Mouse (Mus musculus) layer of hippocampus, adult 2 months (tissue): Measurements from ENCODE around the gene Vav2. TPM values are rescaled to one million over a fixed set of nuclear protein-coding genes. Genes with fewer than 3 reads are reported as not detected.

Source experiments
- DNase-seq, 2 experiments: peaks; one replicate each; pipeline ENCODE4 v3.0.0; 2022; ENCODE audit warnings: low spot score in 2 of 2
- H3K27ac ChIP-seq: fragments of 200-600 bp; 2 replicates; pipeline ENCODE4 v1.8.1; 2022
- H3K4me3 ChIP-seq: fragments of 200-600 bp; 2 replicates; pipeline ENCODE4 v1.8.1; 2022; ENCODE audit warnings: mild to moderate bottlenecking
- CTCF ChIP-seq: fragments of 200-600 bp; conservative IDR thresholded peaks from 2 replicates; pipeline ENCODE4 v1.8.1; 2022; ENCODE audit warnings: antibody characterized with exemption, mild to moderate bottlenecking, moderate library complexity
- total RNA-seq, 2 experiments: library from RNA; stranded (reverse); gene quantifications; 2 replicates each; pipeline ENCODE4 v1.2.3; 2021

The Vav2 gene
- total RNA-seq, 2 experiments from 2014 or later = 10.9 to 11.0 TPM

DNA sequence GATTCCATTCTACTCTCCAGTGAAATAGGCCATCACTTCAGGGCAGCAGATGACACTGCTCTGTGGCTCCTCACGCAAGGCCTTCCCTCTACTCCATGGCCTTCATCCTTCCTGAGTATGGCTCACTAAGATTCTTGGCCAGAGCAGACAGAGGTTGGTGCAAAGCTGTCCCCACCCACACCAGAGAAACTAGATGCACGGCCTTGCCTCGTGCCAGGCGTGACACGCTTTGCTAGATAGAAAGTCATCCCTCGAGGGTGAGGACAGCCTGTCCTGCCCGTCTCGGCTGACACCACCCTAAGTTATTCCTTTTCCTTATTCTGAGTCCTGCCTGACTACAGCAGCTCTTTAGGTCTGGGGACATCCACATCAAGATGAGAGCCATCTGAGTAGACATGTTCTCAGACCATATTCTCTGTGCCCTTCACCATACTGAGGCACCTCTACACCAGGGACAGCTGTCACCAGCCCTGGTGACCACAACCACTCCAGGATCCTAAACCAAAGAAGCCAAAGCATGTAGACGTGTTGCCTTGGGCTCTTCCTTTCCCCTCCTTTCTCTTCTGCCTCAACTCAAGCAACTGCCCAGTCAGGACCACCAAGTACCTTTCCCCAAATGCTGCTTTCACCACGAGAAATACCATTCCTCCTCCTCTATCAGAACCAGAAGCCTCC, 97.3 kb downstream of the Vav2 start:
- DNase-seq = no peak

DNA sequence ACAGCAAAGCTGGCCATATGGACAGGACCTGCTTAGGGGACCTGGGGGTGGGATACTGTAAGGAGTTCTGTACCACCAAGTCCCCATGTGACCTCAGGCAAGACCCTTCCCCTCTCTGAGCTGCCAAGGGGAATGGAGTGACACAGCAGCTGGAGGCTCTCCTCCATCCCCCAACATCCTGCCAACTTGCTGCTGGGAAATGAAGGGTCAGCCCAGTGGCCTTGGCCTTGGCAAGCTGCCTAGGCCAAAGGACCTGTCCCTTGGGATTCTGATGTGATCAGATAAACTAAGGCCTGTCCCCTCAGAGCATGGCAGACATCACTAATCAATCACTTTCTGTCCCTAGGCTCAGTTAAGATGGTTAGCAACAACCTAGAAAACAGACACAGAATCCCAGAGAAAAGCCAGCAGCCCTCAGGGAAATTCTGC, 98.2 kb downstream of the Vav2 start:
- no peak for DNase-seq
- TF ChIP-seq CTCF = no peak
- no peak overlapping the region for H3K4me3 ChIP-seq
- no peak overlapping the region for H3K27ac ChIP-seq

More for the DNA sequence above, 97.3 kb downstream of the Vav2 start:
- no peak overlapping the region for H3K27ac ChIP-seq
- no peak overlapping the region for H3K4me3 ChIP-seq
- TF ChIP-seq CTCF = no peak

DNA sequence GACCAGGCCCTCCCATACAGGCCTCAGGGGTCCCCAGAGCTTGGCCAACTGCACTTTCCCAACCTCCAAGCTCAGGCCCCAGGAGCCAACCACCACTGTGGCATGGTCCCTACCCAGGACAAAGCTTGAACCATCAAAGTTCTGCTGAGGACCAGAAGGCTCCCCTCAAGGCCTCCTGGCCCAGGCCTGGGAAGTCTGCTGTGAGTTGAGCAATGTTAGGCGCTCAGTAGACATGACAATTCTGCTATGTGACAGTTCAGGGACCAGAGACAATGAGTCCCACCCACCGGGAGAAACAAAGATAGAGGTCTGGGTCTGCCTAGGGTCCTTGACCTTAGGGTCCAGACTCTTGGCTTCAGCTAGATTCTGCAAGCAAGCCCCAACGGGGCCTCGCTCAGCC, 98.9 kb downstream of the Vav2 start:
- Histone ChIP-seq H3K4me3 (no peak overlapping the region), H3K27ac (no peak overlapping the region)
- TF ChIP-seq CTCF = no peak
- DNase-seq = no peak

DNA sequence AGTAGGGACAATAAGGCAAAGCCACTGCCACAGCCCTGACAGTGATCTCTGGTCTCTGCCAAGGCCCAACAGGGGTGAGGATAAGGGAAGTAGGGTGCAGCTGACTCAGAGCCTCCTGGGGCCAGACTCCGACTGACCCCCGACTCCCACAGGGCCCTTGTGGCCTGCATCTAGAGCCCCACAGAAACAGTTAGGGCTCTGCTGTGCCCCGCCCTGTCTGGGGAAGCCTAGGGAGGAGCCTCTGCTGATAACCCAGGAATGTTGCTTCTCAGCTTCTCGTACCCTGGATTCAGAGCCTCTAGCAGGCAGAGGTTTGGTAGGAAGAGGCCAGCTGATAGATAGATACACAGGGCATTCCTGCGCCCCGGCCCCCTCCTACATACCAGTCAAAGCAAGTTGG, 99.8 kb downstream of the Vav2 start:
- no peak for TF ChIP-seq CTCF
- DNase-seq = no peak

DNA sequence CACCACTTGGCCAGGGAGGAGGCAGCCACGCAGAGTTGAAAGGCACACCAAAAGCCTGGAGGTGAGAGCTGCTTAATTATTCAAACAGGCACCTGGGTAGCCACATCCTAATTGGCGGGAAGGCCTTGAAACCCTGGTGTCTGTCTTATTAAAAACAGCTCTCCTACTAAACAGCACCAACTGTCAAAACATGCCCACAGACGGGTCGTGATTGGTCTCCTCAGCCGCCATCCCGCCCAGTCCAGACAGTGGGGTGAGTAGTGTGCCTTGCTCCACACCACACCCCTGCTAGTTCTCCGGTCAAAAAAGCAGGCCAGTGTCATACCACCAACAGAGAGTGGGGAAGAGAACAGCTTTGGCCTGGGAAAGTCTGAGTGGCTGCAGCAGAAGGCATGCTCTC, 100.5 kb downstream of the Vav2 start:
- DNase-seq = no peak
- Histone ChIP-seq H3K4me3 (no peak overlapping the region), H3K27ac (no peak overlapping the region)
- no peak for TF ChIP-seq CTCF

More for the DNA sequence above, 99.8 kb downstream of the Vav2 start:
- Histone ChIP-seq H3K27ac (no peak overlapping the region), H3K4me3 (no peak overlapping the region)

DNA sequence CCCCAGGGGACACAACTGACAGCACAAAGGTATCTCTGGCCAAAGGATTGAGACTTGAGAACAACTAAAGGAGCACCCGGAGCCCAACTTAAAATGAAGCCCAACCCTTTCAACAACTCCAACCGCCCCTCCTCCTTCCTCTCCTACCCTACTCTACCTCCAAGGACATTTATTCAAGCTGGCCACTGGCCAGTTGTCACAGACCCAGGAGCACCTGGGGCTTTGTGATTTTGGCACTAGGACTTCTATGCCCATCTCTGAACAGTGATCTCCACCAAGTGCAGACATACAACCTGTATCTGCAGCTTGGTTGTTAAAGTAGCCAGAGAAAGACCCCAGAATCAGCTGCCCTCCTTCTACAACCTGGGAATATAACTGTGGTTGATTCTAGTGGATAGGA, 102.1 kb downstream of the Vav2 start:
- no peak overlapping the region for H3K4me3 ChIP-seq
- H3K27ac ChIP-seq = no peak overlapping the region
- DNase-seq = no peak
- TF ChIP-seq CTCF = no peak

DNA sequence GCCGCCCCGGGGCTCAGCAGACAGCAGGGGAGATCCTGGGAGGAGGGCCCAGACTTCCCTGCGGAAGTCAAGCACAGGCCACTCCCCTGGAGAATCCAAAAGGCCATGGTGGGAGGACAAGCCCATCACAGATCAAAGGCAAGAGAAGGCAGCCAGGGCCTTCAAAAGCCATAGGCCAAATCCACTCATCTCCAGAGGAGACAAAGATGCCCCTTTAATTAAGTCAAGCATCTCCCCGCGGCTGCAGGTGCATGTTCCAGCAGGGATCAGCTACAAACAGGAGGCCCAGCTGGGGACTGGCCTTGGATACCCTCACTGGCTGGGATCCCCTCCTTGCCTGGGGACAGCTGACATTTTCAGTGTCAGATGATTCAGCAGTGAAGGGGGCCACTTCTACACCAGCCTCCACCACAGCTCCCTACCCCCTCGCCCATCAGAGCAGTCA, 105.4 kb downstream of the Vav2 start:
- no peak for TF ChIP-seq CTCF
- Histone ChIP-seq H3K4me3 (no peak overlapping the region), H3K27ac (no peak overlapping the region)
- DNase-seq = no peak

DNA sequence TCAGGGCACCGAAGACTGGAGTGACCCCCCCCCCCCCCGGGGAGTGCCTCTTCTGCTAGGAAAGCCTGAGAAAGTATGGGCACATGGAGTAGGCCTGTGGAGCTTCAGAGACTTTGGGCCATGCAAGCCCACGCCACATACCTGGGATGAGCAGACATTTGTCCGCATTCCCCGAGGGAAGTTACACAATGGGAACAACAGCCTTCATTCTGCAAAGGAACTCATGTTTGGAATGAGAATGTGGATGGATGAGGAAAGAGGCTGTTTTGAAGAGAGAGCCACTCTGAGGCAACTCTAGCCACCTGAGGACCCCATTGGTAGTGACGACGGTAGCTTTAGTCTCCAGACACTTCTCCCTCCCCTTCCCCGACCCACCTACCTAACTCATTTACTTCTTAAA, 106.0 kb downstream of the Vav2 start:
- DNase-seq = no peak

DNA sequence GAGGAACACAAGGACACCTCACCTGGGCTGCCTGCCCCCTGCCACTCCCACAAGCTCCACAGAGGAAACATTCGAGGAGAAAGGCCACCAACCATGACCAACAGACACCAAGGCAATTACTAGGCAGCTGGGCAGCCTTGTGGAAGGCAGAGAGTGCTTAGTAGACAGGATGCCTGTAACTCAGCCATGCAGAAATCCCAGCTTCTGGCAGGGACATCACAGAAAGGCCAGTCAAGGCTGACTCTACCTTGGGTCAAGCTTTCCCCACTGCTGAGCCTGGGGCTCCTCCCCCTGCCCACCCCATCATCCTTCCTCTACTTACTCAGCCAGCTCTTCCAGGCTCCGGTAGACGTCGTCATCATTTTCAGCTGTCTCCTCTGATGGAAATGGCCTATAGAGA, 108.2 kb downstream of the Vav2 start:
- Histone ChIP-seq H3K4me3 (no peak overlapping the region), H3K27ac (no peak overlapping the region)
- TF ChIP-seq CTCF = no peak
- DNase-seq = no peak

More for the DNA sequence above, 106.0 kb downstream of the Vav2 start:
- Histone ChIP-seq H3K27ac (no peak overlapping the region), H3K4me3 (no peak overlapping the region)
- no peak for TF ChIP-seq CTCF

DNA sequence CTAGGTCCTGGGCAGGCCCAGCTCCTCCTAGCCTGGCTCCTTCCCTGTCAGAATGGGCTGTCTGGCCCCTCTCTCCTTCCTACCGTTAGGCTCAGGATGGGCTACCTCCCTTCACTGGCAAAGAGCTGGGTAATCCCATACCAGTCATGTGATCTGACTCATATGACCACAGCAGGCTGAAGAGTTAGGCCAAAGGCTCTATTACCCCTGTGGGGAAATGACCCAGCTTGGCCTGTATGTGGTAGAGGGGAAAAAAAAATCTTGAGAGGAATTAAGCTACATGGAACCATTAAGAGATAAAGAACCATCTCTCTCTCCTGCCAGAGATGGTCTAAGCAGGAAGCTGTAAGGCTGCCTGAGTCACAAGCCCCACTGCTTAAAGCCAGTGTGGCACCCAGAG, 108.6 kb downstream of the Vav2 start:
- DNase-seq = no peak
- TF ChIP-seq CTCF = no peak

DNA sequence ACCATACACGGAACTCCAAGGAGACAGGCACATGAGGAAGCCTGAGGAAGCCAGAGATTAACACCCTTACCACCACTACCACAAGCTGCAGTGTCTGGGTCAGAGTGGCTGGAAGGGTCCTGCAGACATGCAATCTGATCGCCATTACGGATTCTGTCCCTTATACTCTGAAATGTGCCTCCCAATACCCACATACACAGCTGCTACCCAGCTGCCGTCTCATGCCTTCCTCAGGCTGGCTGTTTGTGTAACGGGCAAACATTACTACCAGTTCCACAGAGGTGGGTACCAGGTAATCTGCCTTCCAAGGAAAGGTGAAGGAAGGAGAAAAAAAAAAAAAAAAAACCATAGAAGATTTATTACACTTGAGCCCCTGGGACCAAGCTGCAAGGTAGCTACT, 110.7 kb downstream of the Vav2 start:
- no peak for DNase-seq
- TF ChIP-seq CTCF = no peak
- no peak overlapping the region for H3K4me3 ChIP-seq
- H3K27ac ChIP-seq = no peak overlapping the region

More for the DNA sequence above, 108.6 kb downstream of the Vav2 start:
- Histone ChIP-seq H3K27ac (no peak overlapping the region), H3K4me3 (no peak overlapping the region)

DNA sequence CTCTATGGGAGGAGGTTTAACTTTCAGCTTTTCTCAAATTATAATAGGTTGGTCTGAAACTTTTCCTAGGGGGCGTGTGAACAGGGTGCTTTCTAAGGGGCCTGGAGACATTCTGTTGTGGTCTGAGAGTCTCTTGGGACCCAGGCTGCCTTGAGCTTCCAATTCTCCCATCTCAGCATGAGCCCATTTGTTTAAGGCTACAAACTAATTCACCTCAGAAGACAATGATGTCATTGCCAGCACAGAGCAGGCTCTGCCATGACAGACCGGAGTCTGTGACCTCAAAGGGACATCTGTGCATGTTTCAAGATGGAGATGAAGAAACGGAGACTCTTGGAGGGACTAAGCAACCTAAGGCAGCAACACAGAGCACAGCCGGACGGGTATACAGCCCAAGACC, 112.6 kb downstream of the Vav2 start:
- TF ChIP-seq CTCF = no peak
- Histone ChIP-seq H3K4me3 (no peak overlapping the region), H3K27ac (no peak overlapping the region)
- DNase-seq = no peak

DNA sequence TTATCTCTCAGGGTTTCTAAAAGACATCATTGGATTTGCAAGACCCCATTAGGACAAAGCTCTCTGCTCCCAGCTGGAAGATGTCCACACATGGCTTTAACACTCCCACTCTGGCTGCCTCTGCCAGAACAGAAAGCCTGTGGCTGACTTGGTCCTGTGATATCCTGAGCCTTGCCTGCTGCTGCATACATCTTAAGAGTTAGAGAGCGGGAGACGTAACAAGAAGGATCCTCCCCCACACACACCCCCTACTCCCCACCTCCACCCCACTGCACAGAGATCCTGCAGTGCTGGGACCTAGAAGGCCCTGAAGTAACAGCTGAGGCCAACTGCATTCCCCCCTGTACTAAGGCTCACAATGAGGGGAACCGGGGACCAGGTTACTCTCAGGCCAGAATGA, 114.3 kb downstream of the Vav2 start:
- no peak for TF ChIP-seq CTCF
- Histone ChIP-seq H3K4me3 (no peak overlapping the region), H3K27ac (no peak overlapping the region)
- no peak for DNase-seq

DNA sequence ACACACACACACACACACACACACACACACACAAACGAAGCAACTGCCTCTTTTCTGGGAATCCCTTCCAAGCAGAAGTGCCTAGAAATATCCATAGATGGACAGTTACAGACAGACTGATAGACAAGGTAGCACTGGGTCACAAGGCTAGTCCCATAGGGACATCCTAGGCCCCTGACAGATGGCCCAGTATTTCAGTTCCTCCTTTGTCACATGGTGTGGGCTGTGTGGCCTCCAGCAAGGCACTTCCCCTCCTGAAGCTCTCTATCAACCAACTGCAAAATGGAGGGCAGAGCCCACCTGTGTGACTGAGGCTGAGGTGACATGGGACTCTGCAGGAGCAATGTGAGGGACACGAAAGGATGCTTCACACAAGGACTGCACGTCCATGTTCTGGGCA, 115.2 kb downstream of the Vav2 start:
- DNase-seq = no peak
- no peak for TF ChIP-seq CTCF
- H3K27ac ChIP-seq = no peak overlapping the region
- no peak overlapping the region for H3K4me3 ChIP-seq
